Mouse (Mus musculus): Measurements from ENCODE around the gene Plp2. TPM values are rescaled to one million over a fixed set of nuclear protein-coding genes. Genes with fewer than 3 reads are reported as not detected.

Gene Plp2
- polyA plus RNA-seq, 1 experiment: 305 TPM

GRCm38 (mm10) chrX:7639536-7640325 lies 31.5 kb downstream of the Plp2 start:
- no peak overlapping the region for H3K27ac ChIP-seq (ENCODE audit: insufficient read depth, low read length)
- no peaks in the 10 kb centered on the region for H3K4me1 ChIP-seq (ENCODE audit: control insufficient read depth, insufficient read depth, low read length)
- TF ChIP-seq CTCF (IDR thresholded peaks at IDR 0.05; ENCODE audit: borderline replicate concordance, insufficient read depth, low read length) (no peak), POLR2A (IDR thresholded peaks at IDR 0.05; ENCODE audit: low read depth, low read length) (no peak)

GRCm38 (mm10) chrX:7638401-7639091 lies 32.6 kb downstream of the Plp2 start, which contains the start of gene Syp:
Gene Syp, plus strand, starts transcription at chrX:7638471.
- Histone ChIP-seq H3K4me1 (ENCODE audit: control insufficient read depth, insufficient read depth, low read length) (no peaks in the 10 kb centered on the region), H3K27ac (ENCODE audit: insufficient read depth, low read length) (no peak within 1 kb of the TSS), H3K4me3 (ENCODE audit: insufficient read depth, low read length) (no peak within 1 kb of the TSS)
- TF ChIP-seq POLR2A (IDR thresholded peaks at IDR 0.05; ENCODE audit: low read depth, low read length) (no peak), CTCF (IDR thresholded peaks at IDR 0.05; ENCODE audit: borderline replicate concordance, insufficient read depth, low read length) (no peak)

More at GRCm38 (mm10) chrX:7639536-7640325, 31.5 kb downstream of the Plp2 start:
- H3K4me3 ChIP-seq (ENCODE audit: insufficient read depth, low read length): no peak overlapping the region

- H3K27ac ChIP-seq (ENCODE audit: insufficient read depth, low read length): no peak overlapping the region
- H3K4me3 ChIP-seq (ENCODE audit: insufficient read depth, low read length): no peak overlapping the region
- H3K4me1 ChIP-seq (ENCODE audit: control insufficient read depth, insufficient read depth, low read length): no peaks in the 10 kb centered on the region
- no peak for TF ChIP-seq POLR2A (IDR thresholded peaks at IDR 0.05; ENCODE audit: low read depth, low read length)
- no peak for TF ChIP-seq CTCF (IDR thresholded peaks at IDR 0.05; ENCODE audit: borderline replicate concordance, insufficient read depth, low read length)
Observed at GRCm38 (mm10) chrX:7635101-7635500, 36.1 kb downstream of the Plp2 start.

- H3K4me1 ChIP-seq (ENCODE audit: control insufficient read depth, insufficient read depth, low read length): no peaks in the 10 kb centered on the region
- H3K4me3 ChIP-seq (ENCODE audit: insufficient read depth, low read length): no peak overlapping the region
- no peak overlapping the region for H3K27ac ChIP-seq (ENCODE audit: insufficient read depth, low read length)
- TF ChIP-seq POLR2A (IDR thresholded peaks at IDR 0.05; ENCODE audit: low read depth, low read length): no peak
- no peak for TF ChIP-seq CTCF (IDR thresholded peaks at IDR 0.05; ENCODE audit: borderline replicate concordance, insufficient read depth, low read length)
Observed at GRCm38 (mm10) chrX:7632560-7632959, 38.6 kb downstream of the Plp2 start.

Other genes starting within 250 kb of the Plp2 start
- not detected in 2 replicates for gene Foxp3, start 97.7 kb downstream of the Plp2 start, polyA plus RNA-seq (2011; ENCODE audit: insufficient read length, low read depth, missing spikeins)
- 2.9 and 3.1 TPM in 2 replicates for gene Ppp1r3f, start 97.1 kb downstream of the Plp2 start, polyA plus RNA-seq (2011; ENCODE audit: insufficient read length, low read depth, missing spikeins)
- 12.8 and 14.3 TPM in 2 replicates for gene Ccdc22, start 65.9 kb downstream of the Plp2 start, polyA plus RNA-seq (2011; ENCODE audit: insufficient read length, low read depth, missing spikeins)
- gene Cacna1f, start 64.3 kb downstream of the Plp2 start, polyA plus RNA-seq (2011; ENCODE audit: insufficient read length, low read depth, missing spikeins): not detected in 2 replicates
- gene Syp, start 32.9 kb downstream of the Plp2 start, polyA plus RNA-seq (2011; ENCODE audit: insufficient read length, low read depth, missing spikeins): 0.18 and 0.19 TPM in 2 replicates
- 7.0 TPM in 2 replicates for gene Prickle3, start 14.1 kb downstream of the Plp2 start, polyA plus RNA-seq (2011; ENCODE audit: insufficient read length, low read depth, missing spikeins)
- not detected in 2 replicates for gene Magix, start 9.9 kb upstream of the Plp2 start, polyA plus RNA-seq (2011; ENCODE audit: insufficient read length, low read depth, missing spikeins)
- gene Gpkow, start 25.7 kb upstream of the Plp2 start, polyA plus RNA-seq (2011; ENCODE audit: insufficient read length, low read depth, missing spikeins): 26.0 and 29.8 TPM in 2 replicates
- gene Wdr45, start 42.9 kb upstream of the Plp2 start, polyA plus RNA-seq (2011; ENCODE audit: insufficient read length, low read depth, missing spikeins): 29.0 and 32.3 TPM in 2 replicates
- gene Gm45208, start 50.9 kb upstream of the Plp2 start, polyA plus RNA-seq (2011; ENCODE audit: insufficient read length, low read depth, missing spikeins): not detected in 2 replicates
- 112 and 126 TPM in 2 replicates for gene Praf2, start 57.0 kb upstream of the Plp2 start, polyA plus RNA-seq (2011; ENCODE audit: insufficient read length, low read depth, missing spikeins)
- gene Ccdc120, start 79.5 kb upstream of the Plp2 start, polyA plus RNA-seq (2011; ENCODE audit: insufficient read length, low read depth, missing spikeins): 2.5 and 3.5 TPM in 2 replicates
- gene Tfe3, start 91.2 kb upstream of the Plp2 start, polyA plus RNA-seq (2011; ENCODE audit: insufficient read length, low read depth, missing spikeins): 49.1 and 53.4 TPM in 2 replicates
- 37.7 and 42.1 TPM in 2 replicates for gene Gripap1, start 118.4 kb upstream of the Plp2 start, polyA plus RNA-seq (2011; ENCODE audit: insufficient read length, low read depth, missing spikeins)
- 5.7 and 7.5 TPM in 2 replicates for gene Kcnd1, start 150.9 kb upstream of the Plp2 start, polyA plus RNA-seq (2011; ENCODE audit: insufficient read length, low read depth, missing spikeins)
- gene Otud5, start 170.0 kb upstream of the Plp2 start, polyA plus RNA-seq (2011; ENCODE audit: insufficient read length, low read depth, missing spikeins): 57.5 and 65.0 TPM in 2 replicates
- 4.0 and 4.3 TPM in 2 replicates for gene Pim2, start 206.9 kb upstream of the Plp2 start, polyA plus RNA-seq (2011; ENCODE audit: insufficient read length, low read depth, missing spikeins)
- 113 and 123 TPM in 2 replicates for gene Slc35a2, start 212.6 kb upstream of the Plp2 start, polyA plus RNA-seq (2011; ENCODE audit: insufficient read length, low read depth, missing spikeins)
- gene Pqbp1, start 227.9 kb upstream of the Plp2 start, polyA plus RNA-seq (2011; ENCODE audit: insufficient read length, low read depth, missing spikeins): 90.2 and 103 TPM in 2 replicates
- gene Timm17b, start 228.0 kb upstream of the Plp2 start, polyA plus RNA-seq (2011; ENCODE audit: insufficient read length, low read depth, missing spikeins): 29.5 and 39.9 TPM in 2 replicates
- gene Gm10491, start 236.4 kb upstream of the Plp2 start, polyA plus RNA-seq (2011; ENCODE audit: insufficient read length, low read depth, missing spikeins): not detected in 2 replicates
- gene Gm10490, start 238.2 kb upstream of the Plp2 start, polyA plus RNA-seq (2011; ENCODE audit: insufficient read length, low read depth, missing spikeins): not detected in 2 replicates
- gene Pcsk1n, start 248.4 kb upstream of the Plp2 start, polyA plus RNA-seq (2011; ENCODE audit: insufficient read length, low read depth, missing spikeins): not detected in 2 replicates